Mouse (Mus musculus) stomach, embryonic 16.5 days (tissue): ENCODE measurements around the gene Rad54l. TPM values are rescaled to one million over a fixed set of nuclear protein-coding genes. Genes with fewer than 3 reads are reported as not detected.

Experiments used
- ATAC-seq: fragments of 200-750 bp; cut with Nextera tagmentation; 2 replicates; pipeline ENCODE4 v1.8.0; 2017; ENCODE audit warnings: moderate number of reproducible peaks, moderate TSS enrichment; ENCODE audit not compliant: insufficient read depth, low FRiP score
- H3K27ac ChIP-seq: fragments of 300-500 bp; sonication (generic); 2 replicates; pipeline ENCODE4 v1.5.1; 2014; ENCODE audit warnings: low read length
- H3K27me3 ChIP-seq: fragments of 300-500 bp; sonication (generic); 2 replicates; pipeline ENCODE4 v1.6.1; 2014; ENCODE audit warnings: low read length, control low read depth, mixed read lengths; ENCODE audit not compliant: control insufficient read depth, insufficient read depth
- H3K36me3 ChIP-seq: fragments of 300-500 bp; sonication (generic); 2 replicates; pipeline ENCODE4 v1.6.1; 2014; ENCODE audit warnings: low read length; ENCODE audit not compliant: control insufficient read depth, insufficient read depth
- H3K4me1 ChIP-seq: fragments of 300-500 bp; sonication (generic); 2 replicates; pipeline ENCODE4 v1.6.1; 2014; ENCODE audit warnings: low read length, control low read depth, mixed read lengths; ENCODE audit not compliant: control insufficient read depth, insufficient read depth
- H3K4me2 ChIP-seq: fragments of 300-500 bp; sonication (generic); 2 replicates; pipeline ENCODE4 v1.6.1; 2014; ENCODE audit warnings: low read depth, low read length, mixed read lengths
- H3K4me3 ChIP-seq: fragments of 300-500 bp; sonication (generic); replicated peaks from 2 replicates; pipeline ENCODE4 v1.5.1; 2014; ENCODE audit warnings: mild to moderate bottlenecking, low read length
- H3K9ac ChIP-seq: fragments of 300-500 bp; sonication (generic); 2 replicates; pipeline ENCODE4 v1.6.1; 2014; ENCODE audit warnings: low read length
- H3K9me3 ChIP-seq: fragments of 300-500 bp; sonication (generic); replicated peaks from 2 replicates; pipeline ENCODE4 v1.6.1; 2016; ENCODE audit warnings: low read length, control low read depth; ENCODE audit not compliant: control insufficient read depth
- WGBS: fragments of 180-500 bp; shearing (Covaris S2); extraction: QIAGEN DNeasy Blood & Tissue Kit; methylation state at CpG from one replicate; pipeline ENCODE4 v1.1.7; 2014; 5-methylcytosine and 5-hydroxymethylcytosine counted together
- polyA plus RNA-seq: library from polyadenylated mRNA; unstranded; fragments of >200 nt; fragmentation: Nextera tagmentation; extraction: Ambion mirVana; gene quantifications from 2 replicates; pipeline ENCODE4 v1.2.1, GENCODE M21; 2015

Gene Rad54l
- polyA plus RNA-seq, 1 experiment from 2014 or later, result 20.9 TPM

DNA sequence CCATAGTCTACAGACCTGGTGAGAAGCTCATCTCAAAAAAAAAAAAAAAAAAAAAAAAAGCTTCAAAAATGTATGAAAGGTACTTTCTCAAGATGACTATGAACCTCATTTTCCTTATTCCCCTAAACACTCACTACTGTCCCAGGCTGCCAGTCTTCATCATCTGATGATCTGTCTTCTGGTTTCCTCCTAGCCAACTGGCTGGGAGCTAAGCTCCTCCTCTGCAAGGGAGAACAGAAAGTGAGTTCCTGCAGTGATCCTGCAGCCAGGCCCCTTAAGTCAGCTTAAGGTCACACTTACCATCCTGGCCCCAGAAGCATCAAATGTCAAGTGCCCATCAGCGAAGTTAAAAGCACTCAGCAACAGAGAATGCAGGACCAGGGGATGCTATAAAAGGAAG is 728 bp downstream of the Rad54l start:
- H3K4me3 ChIP-seq, result peak overlapping the region; percentile 68
- H3K4me2 ChIP-seq, result peak overlapping the region; percentile 72
- H3K4me1 ChIP-seq, result peaks cover 12% of the 10 kb centered on the region
- 0% methylated on average over 1 of the region's 1 CpGs for WGBS
- H3K27me3 ChIP-seq, result no peaks in the 10 kb centered on the region
- H3K36me3 ChIP-seq, result no peaks in the 10 kb centered on the region
- H3K9me3 ChIP-seq, result no peaks in the 10 kb centered on the region
- no peak overlapping the region for H3K27ac ChIP-seq
- no peak for ATAC-seq
- peak overlapping the region; percentile 67 for H3K9ac ChIP-seq

DNA sequence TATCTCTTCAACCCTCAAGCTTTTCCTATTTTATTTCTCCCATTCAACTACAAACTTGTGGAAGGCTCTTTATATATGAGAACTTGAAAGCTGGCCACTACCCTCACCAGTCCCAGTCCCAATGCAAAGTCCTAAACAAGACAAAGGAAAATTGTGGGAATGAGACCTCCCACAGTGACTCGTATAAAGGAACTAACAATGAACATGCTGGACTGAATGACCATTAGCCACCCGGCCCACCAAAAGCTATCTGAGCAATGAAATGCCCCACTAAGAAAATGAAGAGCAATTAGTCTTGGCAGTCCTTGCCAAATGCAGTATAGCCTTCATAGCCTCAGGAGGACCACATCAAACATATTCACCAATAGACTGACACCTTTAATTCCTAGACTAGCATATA is 12.0 kb downstream of the Rad54l start:
- WGBS, result 76% methylated on average over 2 of the region's 2 CpGs
- no peaks in the 10 kb centered on the region for H3K27me3 ChIP-seq
- no peaks in the 10 kb centered on the region for H3K9me3 ChIP-seq
- ATAC-seq, result no peak
- no peak overlapping the region for H3K4me2 ChIP-seq
- H3K27ac ChIP-seq, result no peak overlapping the region
- H3K9ac ChIP-seq, result no peak overlapping the region
- H3K4me1 ChIP-seq, result no peaks in the 10 kb centered on the region
- no peak overlapping the region for H3K4me3 ChIP-seq
- H3K36me3 ChIP-seq, result no peaks in the 10 kb centered on the region

DNA sequence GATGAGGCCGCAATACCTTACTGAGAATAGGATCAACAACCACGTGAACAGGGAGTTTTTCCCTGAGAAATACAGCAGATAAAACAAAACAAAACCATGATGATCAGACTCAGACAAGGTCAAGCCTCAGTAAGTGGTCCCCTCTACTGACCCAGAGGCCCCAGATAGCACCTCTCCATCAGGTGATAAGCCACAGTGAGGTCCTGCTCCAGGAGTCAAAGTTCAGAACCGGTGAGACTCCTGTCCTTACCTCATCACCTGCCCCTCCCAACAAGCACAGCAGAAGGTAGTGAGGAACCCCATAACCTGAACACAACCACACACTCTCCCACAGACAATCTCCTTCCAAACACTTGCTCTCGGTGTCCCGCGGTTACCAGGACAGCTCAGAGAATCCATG is 12.8 kb downstream of the Rad54l start:
- Histone ChIP-seq H3K27ac (no peak overlapping the region), H3K9me3 (no peaks in the 10 kb centered on the region), H3K4me3 (no peak overlapping the region), H3K36me3 (no peaks in the 10 kb centered on the region), H3K9ac (no peak overlapping the region), H3K27me3 (no peaks in the 10 kb centered on the region), H3K4me2 (no peak overlapping the region), H3K4me1 (no peaks in the 10 kb centered on the region)
- 90% methylated on average over 6 of the region's 6 CpGs for WGBS
- no peak for ATAC-seq

DNA sequence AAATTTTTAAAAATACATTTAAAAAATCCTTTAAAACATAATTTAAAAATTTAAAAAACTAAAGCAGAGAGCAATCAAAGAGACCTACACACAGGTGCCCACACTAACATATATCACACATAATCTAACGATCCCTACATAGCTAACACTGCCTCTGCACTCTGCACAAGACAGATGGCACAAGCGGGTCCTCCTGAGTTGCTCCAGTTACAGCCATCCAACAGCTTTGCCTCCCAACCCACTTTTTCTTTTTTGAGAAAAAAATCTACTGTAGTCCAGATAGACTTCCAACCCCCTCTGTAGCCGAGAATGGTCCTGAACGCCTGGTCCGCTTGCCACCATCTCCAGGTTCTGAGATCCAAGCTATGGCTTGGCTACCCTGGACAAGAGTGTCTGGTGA is 18.2 kb downstream of the Rad54l start:
- Histone ChIP-seq H3K36me3 (no peaks in the 10 kb centered on the region), H3K27me3 (no peaks in the 10 kb centered on the region), H3K4me3 (no peak overlapping the region), H3K9me3 (no peaks in the 10 kb centered on the region), H3K4me1 (no peaks in the 10 kb centered on the region), H3K27ac (no peak overlapping the region), H3K9ac (no peak overlapping the region), H3K4me2 (no peak overlapping the region)
- no peak for ATAC-seq
- 94% methylated on average over 5 of the region's 5 CpGs for WGBS

DNA sequence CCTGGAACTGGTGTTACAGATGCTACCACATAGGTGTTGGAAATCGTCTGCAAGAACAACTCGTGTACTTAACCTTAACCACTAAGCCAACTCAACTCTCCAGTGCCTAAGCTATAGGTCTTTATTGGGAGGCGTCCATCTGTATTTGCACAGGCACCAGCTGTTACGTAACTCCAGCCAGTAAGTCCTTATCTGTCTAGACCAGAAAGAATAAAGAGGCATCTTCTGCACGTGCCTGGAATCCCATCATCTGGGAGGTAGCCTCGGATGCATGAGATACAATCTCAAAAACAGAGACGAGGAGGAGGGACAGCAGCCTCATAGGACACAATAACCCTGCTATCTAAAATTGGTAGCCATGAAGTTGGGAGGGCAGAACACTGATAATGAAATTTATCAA is 22.5 kb downstream of the Rad54l start:
- Histone ChIP-seq H3K4me2 (no peak overlapping the region), H3K36me3 (peaks cover 33% of the 10 kb centered on the region)
- WGBS, result 75% methylated on average over 7 of the region's 7 CpGs

DNA sequence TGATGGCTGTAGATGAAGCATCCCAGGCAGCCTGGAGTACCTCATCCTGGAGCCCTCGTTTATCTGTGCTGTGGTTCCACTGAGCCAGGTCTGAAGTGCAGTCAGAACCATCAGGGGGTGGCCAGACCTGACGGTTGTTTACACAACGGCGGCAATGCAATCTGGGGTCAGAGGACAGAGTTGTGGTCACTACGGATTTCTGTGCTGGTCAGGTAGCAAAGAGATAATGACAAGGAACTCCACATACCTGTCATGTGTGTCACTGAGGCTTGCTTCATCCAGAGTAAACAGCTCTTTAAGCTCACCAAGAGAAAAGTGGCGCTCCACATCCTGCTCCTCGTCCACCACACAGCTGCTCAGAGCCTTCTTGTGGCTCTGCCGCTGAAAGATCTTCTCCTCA is 26.3 kb downstream of the Rad54l start:
- 60% methylated on average over 8 of the region's 8 CpGs for WGBS
- no peaks in the 10 kb centered on the region for H3K9me3 ChIP-seq
- peaks cover 46% of the 10 kb centered on the region for H3K36me3 ChIP-seq
- ATAC-seq, result no peak
- H3K9ac ChIP-seq, result no peak overlapping the region
- no peaks in the 10 kb centered on the region for H3K27me3 ChIP-seq
- no peak overlapping the region for H3K4me3 ChIP-seq
- H3K27ac ChIP-seq, result no peak overlapping the region
- no peaks in the 10 kb centered on the region for H3K4me1 ChIP-seq
- H3K4me2 ChIP-seq, result no peak overlapping the region

More for the DNA sequence above, 22.5 kb downstream of the Rad54l start:
- H3K9me3 ChIP-seq, result no peaks in the 10 kb centered on the region
- H3K4me3 ChIP-seq, result no peak overlapping the region
- no peak for ATAC-seq
- no peaks in the 10 kb centered on the region for H3K4me1 ChIP-seq
- no peak overlapping the region for H3K27ac ChIP-seq
- no peak overlapping the region for H3K9ac ChIP-seq
- H3K27me3 ChIP-seq, result no peaks in the 10 kb centered on the region

DNA sequence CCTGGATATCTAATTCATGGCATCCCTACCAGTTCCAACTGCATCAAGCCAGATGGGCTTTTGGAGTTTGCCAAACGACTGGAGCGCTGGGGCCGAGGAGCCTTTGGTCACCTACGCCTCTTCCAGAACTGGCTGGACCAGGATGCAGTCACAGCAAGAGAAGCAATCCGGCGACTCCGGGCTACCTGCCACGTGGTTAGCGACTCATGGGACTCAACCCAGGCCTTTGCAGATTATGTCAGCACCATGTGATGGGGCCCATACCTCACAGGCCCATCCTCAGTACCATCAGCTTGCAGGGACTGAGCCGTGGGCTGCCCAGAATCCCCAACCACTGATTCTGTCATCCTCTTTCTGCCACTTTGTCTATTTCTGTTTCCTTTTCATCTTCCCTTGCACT is 27.2 kb downstream of the Rad54l start:
- Histone ChIP-seq H3K4me1 (no peaks in the 10 kb centered on the region), H3K4me3 (no peak overlapping the region), H3K9ac (no peak overlapping the region), H3K27ac (no peak overlapping the region), H3K36me3 (peaks cover 46% of the 10 kb centered on the region), H3K27me3 (no peaks in the 10 kb centered on the region), H3K4me2 (no peak overlapping the region), H3K9me3 (no peaks in the 10 kb centered on the region)
- no peak for ATAC-seq
- WGBS, result 91% methylated on average over 10 of the region's 10 CpGs

DNA sequence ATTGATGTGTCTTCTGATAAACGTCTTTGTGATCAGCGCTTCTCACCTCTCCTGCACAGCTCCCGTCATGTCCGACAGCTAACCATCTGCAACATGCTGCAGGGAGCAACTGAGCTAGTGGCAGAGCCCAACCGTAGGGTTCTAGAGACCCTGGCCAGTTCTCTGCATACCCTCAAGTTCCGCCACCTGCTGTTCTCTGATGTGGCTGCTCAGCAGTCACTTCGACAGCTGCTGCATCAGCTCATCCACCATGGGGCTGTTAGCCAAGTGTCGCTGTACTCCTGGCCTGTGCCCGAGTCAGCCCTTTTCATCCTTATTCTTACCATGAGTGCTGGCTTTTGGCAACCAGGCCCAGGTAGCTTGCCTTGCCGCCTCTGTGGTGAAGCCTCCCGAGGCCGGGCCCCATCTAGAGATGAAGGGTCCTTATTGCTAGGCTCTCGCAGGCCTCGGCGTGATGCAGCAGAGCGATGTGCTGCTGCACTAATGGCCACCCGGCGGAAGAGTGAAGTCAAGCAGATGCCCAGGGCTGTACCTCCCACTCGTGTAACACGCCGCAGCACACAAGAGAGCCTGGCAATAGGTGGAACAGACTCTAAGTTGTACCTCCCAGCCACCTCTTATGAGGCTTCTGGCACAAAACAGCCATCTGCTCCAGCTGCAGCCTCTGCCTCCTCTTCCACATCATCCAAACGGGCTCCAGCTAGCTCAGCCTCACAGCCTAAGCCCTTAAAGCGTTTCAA is 34.8 kb downstream of the Rad54l start:
- H3K4me2 ChIP-seq, result no peak overlapping the region
- no peaks in the 10 kb centered on the region for H3K4me1 ChIP-seq
- H3K27ac ChIP-seq, result no peak overlapping the region
- ATAC-seq, result no peak
- H3K9me3 ChIP-seq, result no peaks in the 10 kb centered on the region
- H3K9ac ChIP-seq, result no peak overlapping the region
- H3K27me3 ChIP-seq, result no peaks in the 10 kb centered on the region
- H3K36me3 ChIP-seq, result peaks cover 31% of the 10 kb centered on the region
- H3K4me3 ChIP-seq, result no peak overlapping the region
- WGBS, result 89% methylated on average over 23 of the region's 23 CpGs

DNA sequence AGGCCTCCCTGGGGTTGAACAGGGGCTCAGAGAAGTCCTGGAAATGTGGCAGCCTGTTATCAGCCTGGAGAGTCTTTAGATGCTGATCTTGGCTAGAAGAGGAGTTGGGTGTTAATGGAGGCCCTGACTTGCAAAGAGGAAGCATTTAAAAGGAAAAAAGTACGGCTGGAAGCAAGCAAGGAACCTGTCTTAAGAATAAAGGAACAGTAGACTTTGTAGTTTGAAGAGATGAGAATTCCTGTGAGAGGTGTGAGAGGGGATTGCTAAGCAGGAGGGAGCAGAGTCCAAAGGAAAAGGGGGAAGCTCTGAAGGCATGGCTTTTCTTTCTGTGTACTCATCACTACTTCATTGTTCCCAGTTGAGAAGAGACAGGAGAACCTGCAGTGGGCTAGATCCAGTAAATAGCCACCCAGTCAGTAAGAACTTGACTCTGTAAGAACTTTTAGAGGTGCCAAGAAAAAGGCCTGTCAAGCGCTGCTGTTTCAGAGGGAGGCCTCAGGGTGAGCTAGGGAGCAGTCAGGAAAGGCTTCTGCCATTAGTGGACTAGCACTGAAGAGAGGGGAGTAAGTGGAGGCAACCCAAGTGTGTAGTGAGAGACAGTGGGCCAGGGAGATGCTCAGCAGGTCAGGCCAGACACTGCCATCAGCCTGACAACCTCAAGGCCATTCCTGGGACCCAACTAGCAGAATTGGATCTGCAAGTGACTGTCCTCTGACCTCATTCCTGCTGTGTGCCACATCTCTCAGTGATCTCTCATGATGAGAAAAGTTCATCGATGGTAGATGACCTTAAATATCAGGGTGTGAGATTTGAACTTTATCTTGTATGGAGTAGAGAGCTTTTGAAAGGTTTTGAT is 46.0 kb downstream of the Rad54l start:
- peak overlapping the region; percentile 98 for H3K27ac ChIP-seq
- no peaks in the 10 kb centered on the region for H3K9me3 ChIP-seq
- peaks cover 5% of the 10 kb centered on the region; the same call in 1 of the 2 replicates for H3K36me3 ChIP-seq
- peak overlapping the region; percentile 99 for H3K9ac ChIP-seq
- WGBS, result 50% methylated on average over 3 of the region's 3 CpGs
- H3K27me3 ChIP-seq, result no peaks in the 10 kb centered on the region
- peaks cover 27% of the 10 kb centered on the region for H3K4me1 ChIP-seq
- ATAC-seq, result no peak
- peak overlapping the region; percentile 91 for H3K4me2 ChIP-seq
- H3K4me3 ChIP-seq, result peak overlapping the region; percentile 99
